Mouse (Mus musculus) small intestine, adult 10 weeks (tissue): Measurements from ENCODE around the gene Rpl9. TPM values are rescaled to one million over a fixed set of nuclear protein-coding genes. Genes with fewer than 3 reads are reported as not detected.

ENCODE experiments used
- polyA plus RNA-seq: library from polyadenylated mRNA; stranded (reverse); fragments of 350-450 nt; fragmentation: Illumina TruSeq; extraction: RNeasy Lipid Tissue Mini Kit (QIAGEN cat#74804); gene quantifications from one replicate; pipeline ENCODE4 v1.2.3, GENCODE M21; 2014; ENCODE audit warnings: low replicate concordance

The Rpl9 gene
- polyA plus RNA-seq, result 399 TPM

DNA sequence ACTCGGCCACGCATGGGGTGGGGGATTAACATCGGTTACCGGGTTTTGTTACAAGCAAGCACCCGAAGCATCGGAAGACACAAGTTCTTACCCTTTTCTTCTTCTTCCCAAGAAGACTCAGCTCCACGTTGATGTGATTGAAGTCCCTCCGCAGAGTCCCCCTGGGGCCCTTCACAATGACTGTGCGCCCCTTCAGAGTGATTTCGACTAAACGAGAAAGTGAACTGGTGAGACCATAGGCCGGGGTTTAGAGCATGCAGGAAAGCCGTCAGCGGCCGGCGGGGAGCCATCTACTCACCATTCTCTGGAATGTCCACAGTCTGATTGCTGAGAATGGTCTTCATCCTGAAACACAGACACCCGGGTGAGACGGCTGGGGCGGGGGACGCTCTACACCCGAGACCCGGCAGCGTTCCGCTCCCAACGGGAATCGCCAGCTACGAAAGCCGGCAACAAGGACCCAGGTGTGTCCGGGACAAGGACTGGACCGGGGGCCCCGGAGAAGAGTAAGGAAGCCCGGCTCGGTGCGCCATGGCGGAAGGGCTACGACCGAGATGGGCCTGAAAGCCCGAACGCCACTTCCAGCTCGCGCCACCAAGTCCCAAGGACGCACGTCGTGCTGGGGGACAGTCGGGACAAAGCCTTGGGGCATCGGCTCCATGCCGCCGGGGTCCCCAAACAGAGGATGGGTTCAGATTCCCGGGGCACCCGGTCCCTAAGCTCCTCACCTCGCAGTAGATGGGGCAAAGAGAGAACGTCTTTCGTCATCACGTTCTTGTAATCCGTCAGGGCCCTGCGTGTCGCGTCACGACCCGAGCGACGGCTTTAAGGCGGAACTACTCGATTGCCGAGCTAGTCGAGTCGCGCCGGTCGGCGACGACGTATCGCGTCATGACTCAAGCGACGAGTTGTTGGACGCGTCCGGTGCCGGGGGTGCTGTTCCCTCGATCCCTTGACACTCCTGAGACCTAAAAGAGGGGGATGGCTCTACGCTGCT is at the start of gene Rpl9, which contains the start of gene Lias:
Gene Rpl9 (minus strand): TSS at position 797 of the 997 bp plus-strand sequence.
Gene Lias (plus strand): TSS at position 850 of the 997 bp plus-strand sequence.

DNA sequence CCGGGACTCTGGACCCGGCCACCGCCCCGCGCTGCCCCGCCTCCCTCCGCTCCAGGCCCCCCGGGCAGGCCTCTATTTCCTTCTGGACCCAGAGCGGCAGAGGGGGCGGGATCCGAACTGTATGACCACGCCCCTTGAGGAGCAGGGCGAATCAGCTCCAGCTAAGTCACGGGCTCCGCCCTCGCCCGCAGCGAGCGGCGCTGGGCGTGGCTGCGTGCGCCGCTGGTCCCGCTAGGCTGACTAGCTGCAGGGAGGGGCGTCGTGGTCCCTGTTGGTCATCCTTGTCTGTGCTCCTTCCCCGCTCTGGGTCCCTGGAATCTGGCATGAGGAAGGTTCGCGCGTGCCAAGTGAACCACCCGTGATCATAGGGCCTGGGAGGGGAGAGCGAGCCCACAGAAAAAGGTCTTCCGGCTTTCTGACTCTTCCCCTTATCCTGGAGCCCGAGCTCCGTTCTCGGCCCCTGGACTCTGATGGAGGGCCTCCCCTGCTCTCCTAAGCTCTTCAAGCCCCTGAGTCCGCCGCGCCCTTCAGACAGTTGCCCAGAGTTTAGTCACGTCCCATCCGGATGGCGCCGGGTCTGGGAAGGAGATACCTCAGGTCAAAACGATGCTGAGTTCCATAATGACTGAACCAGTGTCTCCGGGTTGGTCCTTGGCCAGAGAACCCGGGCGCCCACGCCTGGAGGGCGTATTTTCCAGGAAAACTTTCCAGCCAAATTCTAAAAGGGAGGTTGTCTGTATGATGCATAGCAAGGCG is 44.7 kb upstream of the Rpl9 start, which contains the start of gene Ugdh:
Gene Ugdh (minus strand): TSS at position 144 of the 756 bp plus-strand sequence.

DNA sequence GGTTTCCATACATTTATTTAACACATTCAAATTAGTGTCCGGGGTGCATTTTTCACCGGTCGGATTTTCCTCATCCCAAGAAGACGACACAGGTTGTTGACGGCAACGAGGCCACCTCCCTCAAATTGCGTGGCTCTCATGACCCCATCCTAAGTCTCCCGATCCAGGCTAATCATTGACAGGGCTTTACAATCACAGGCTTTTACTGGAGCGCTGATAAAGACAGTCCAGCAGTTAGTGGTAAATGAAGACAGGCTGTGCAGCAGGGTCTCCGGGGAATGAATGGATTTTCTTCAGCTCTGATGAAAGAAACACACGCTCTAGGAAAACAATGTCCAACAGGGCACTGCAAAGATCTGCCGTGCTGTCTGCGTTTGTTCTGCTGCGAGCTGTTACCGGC is 43.1 kb downstream of the Rpl9 start, which contains the start of gene Klb:
Gene Klb (plus strand): TSS at position 147 of the 400 bp plus-strand sequence.

Other genes starting within 250 kb of the Rpl9 start
- gene Wdr19, start 191.7 kb downstream of the Rpl9 start, polyA plus RNA-seq, result 1.8 TPM
- 13.6 TPM for gene Rfc1, start 55.8 kb downstream of the Rpl9 start, polyA plus RNA-seq
- 0.52 TPM for gene Klb, start 43.1 kb downstream of the Rpl9 start, polyA plus RNA-seq
- 60.3 TPM for gene Lias, start 53 bp upstream of the Rpl9 start, polyA plus RNA-seq
- gene Ugdh, start 44.5 kb upstream of the Rpl9 start, polyA plus RNA-seq, result 1,364 TPM
- not detected for gene Gm43552, start 101.4 kb upstream of the Rpl9 start, polyA plus RNA-seq
- 126 TPM for gene Smim14, start 145.7 kb upstream of the Rpl9 start, polyA plus RNA-seq
- gene Ube2k, start 145.8 kb upstream of the Rpl9 start, polyA plus RNA-seq, result 98.2 TPM